Mouse (Mus musculus) frontal cortex, adult (tissue): ENCODE measurements around the gene Zfp428.
"Not testable (repeated sequence)": the region's sequence is repeated elsewhere in the genome, so short reads cannot be mapped to it uniquely, and the experiment has no call there.

ENCODE experiments used
- ATAC-seq: cut with Nextera tagmentation; 2 replicates; pipeline ENCODE4 v1.9.2; 2017; ENCODE audit warnings: mild to moderate bottlenecking, moderate library complexity, mixed read lengths; ENCODE audit not compliant: low TSS enrichment

Zfp428 gene

GRCm38 (mm10) chr7:24480986-24481473, 25.8 kb upstream of the Zfp428 start:
- peak; percentile 43 for ATAC-seq

GRCm38 (mm10) chr7:24481474-24482207, 25.2 kb upstream of the Zfp428 start, which contains the start of gene Cadm4:
TSS of gene Cadm4 (plus strand) at chr7:24482023.
- ATAC-seq, result peak; percentile 45

GRCm38 (mm10) chr7:24482208-24483020, 24.4 kb upstream of the Zfp428 start:
- ATAC-seq, result no peak

- ATAC-seq, result not testable (repeated sequence)
These were observed 23.5 kb upstream of the Zfp428 start for GRCm38 (mm10) chr7:24483291-24483690.

GRCm38 (mm10) chr7:24485481-24485880, 21.3 kb upstream of the Zfp428 start:
- no peak for ATAC-seq

- ATAC-seq, result no peak
These were observed 20.1 kb upstream of the Zfp428 start for GRCm38 (mm10) chr7:24486654-24487130.

GRCm38 (mm10) chr7:24487403-24487802, 19.4 kb upstream of the Zfp428 start:
- no peak for ATAC-seq

GRCm38 (mm10) chr7:24488303-24488702, 18.5 kb upstream of the Zfp428 start:
- ATAC-seq, result no peak

- no peak for ATAC-seq
These were observed 6.8 kb upstream of the Zfp428 start for GRCm38 (mm10) chr7:24499856-24500577.

- no peak for ATAC-seq
These were observed 5.9 kb upstream of the Zfp428 start for GRCm38 (mm10) chr7:24500929-24501328.

- ATAC-seq, result no peak
These were observed 5.3 kb upstream of the Zfp428 start for GRCm38 (mm10) chr7:24501492-24501891.

- no peak for ATAC-seq
These were observed 2.8 kb upstream of the Zfp428 start for GRCm38 (mm10) chr7:24504004-24504403.

- no peak for ATAC-seq
These were observed 1.9 kb upstream of the Zfp428 start for GRCm38 (mm10) chr7:24504868-24505267.

- ATAC-seq, result no peak
These were observed 1.2 kb upstream of the Zfp428 start for GRCm38 (mm10) chr7:24505447-24506064.

- no peak for ATAC-seq
These were observed 744 bp upstream of the Zfp428 start for GRCm38 (mm10) chr7:24506065-24506459.

- peak; percentile 36 for ATAC-seq
These were observed 349 bp upstream of the Zfp428 start for GRCm38 (mm10) chr7:24506476-24506837.

GRCm38 (mm10) chr7:24507726-24508114, 914 bp downstream of the Zfp428 start:
- peak; percentile 2; the same call in 1 of the 2 replicates for ATAC-seq

GRCm38 (mm10) chr7:24512355-24512754, 5.5 kb downstream of the Zfp428 start, which contains the start of gene AC161166.1:
TSS of gene AC161166.1 (minus strand) at chr7:24512455.
- ATAC-seq, result no peak

GRCm38 (mm10) chr7:24516319-24516718, 9.5 kb downstream of the Zfp428 start:
- ATAC-seq, result not testable (repeated sequence)

- no peak for ATAC-seq
These were observed 10.3 kb downstream of the Zfp428 start for GRCm38 (mm10) chr7:24517077-24517476.

GRCm38 (mm10) chr7:24517654-24518053, 10.8 kb downstream of the Zfp428 start:
- ATAC-seq, result peak; percentile 97
